Mouse (Mus musculus) embryo, embryonic 11.5 days (tissue): ENCODE results near the gene Uevld.
"Not testable (repeated sequence)": the region's sequence is repeated elsewhere in the genome, so short reads cannot be mapped to it uniquely, and the experiment has no call there.

Source experiments
- DNase-seq: peaks from one replicate; pipeline ENCODE4 v3.0.0-alpha.2; 2012; ENCODE audit warnings: low read depth, low spot score

The Uevld gene

GRCm38 (mm10) chr7:46957831-46958691 is at the start of gene Uevld:
Uevld (minus strand) TSS chr7:46958527.
- DNase-seq = peak; percentile 85

- DNase-seq = no peak
Measured at GRCm38 (mm10) chr7:47007818-47008167, 49.5 kb upstream of the Uevld start.

- no peak for DNase-seq
Measured at GRCm38 (mm10) chr7:47007109-47007780, 48.9 kb upstream of the Uevld start.

- no peak for DNase-seq
Measured at GRCm38 (mm10) chr7:47003411-47004115, 45.2 kb upstream of the Uevld start.

GRCm38 (mm10) chr7:47001900-47002275 is 43.6 kb upstream of the Uevld start:
- DNase-seq = no peak

GRCm38 (mm10) chr7:47001125-47001899 is 43.0 kb upstream of the Uevld start:
- DNase-seq = no peak

GRCm38 (mm10) chr7:47000644-47000983 is 42.3 kb upstream of the Uevld start:
- DNase-seq = no peak

- no peak for DNase-seq
Measured at GRCm38 (mm10) chr7:46999983-47000643, 41.8 kb upstream of the Uevld start.

GRCm38 (mm10) chr7:46998942-46999341 is 40.6 kb upstream of the Uevld start:
- DNase-seq = no peak

- no peak for DNase-seq
Measured at GRCm38 (mm10) chr7:46997644-46998395, 39.5 kb upstream of the Uevld start.

GRCm38 (mm10) chr7:46997008-46997407 is 38.7 kb upstream of the Uevld start:
- no peak for DNase-seq

- no peak for DNase-seq
Measured at GRCm38 (mm10) chr7:46995558-46995957, 37.2 kb upstream of the Uevld start.

- DNase-seq = no peak
Measured at GRCm38 (mm10) chr7:46993079-46993478, 34.8 kb upstream of the Uevld start.

- not testable (repeated sequence) for DNase-seq
Measured at GRCm38 (mm10) chr7:46989387-46989786, 31.1 kb upstream of the Uevld start.

GRCm38 (mm10) chr7:46987073-46987472 is 28.7 kb upstream of the Uevld start:
- no peak for DNase-seq

- no peak for DNase-seq
Measured at GRCm38 (mm10) chr7:46986646-46987045, 28.3 kb upstream of the Uevld start.

GRCm38 (mm10) chr7:46985718-46986505 is 27.6 kb upstream of the Uevld start:
- DNase-seq = no peak

- DNase-seq = no peak
Measured at GRCm38 (mm10) chr7:46983280-46983679, 25.0 kb upstream of the Uevld start, which contains the start of gene Gm9999. Gm9999 (plus strand) TSS chr7:46983580.

GRCm38 (mm10) chr7:46975456-46975855 is 17.1 kb upstream of the Uevld start:
- no peak for DNase-seq

- no peak for DNase-seq
Measured at GRCm38 (mm10) chr7:46974648-46975047, 16.3 kb upstream of the Uevld start.
